Mouse (Mus musculus): ENCODE results near the gene Map2k5.
A peak's percentile ranks its signal among the peaks of the same experiment; 100 is the strongest.

- TF ChIP-seq POU5F1 (IDR thresholded peaks at IDR 0.05; ENCODE audit: borderline replicate concordance, low read length) = no peak
- TF ChIP-seq CTCF (conservative IDR thresholded peaks at IDR 0.05; ENCODE audit: low read length) = peak; percentile 52
These were observed 208.6 kb downstream of the Map2k5 start for GRCm38 (mm10) chr9:63169127-63169526.
